Mouse (Mus musculus): Measurements from ENCODE around the gene Sppl3. TPM values are rescaled to one million over a fixed set of nuclear protein-coding genes. Genes with fewer than 3 reads are reported as not detected.
"Not testable (repeated sequence)": the region's sequence is repeated elsewhere in the genome, so short reads cannot be mapped to it uniquely, and the experiment has no call there.

The Sppl3 gene
- total RNA-seq, 2 experiments from 2014 or later: 104 to 106 TPM

- intact Hi-C loops (cut with DNase I): no loop called here
- DNase-seq (ENCODE audit: low spot score in 2 of 2): no peak
Observed at GRCm38 (mm10) chr5:115102231-115102630, 91.3 kb downstream of the Sppl3 start.

- DNase-seq (ENCODE audit: low spot score in 2 of 2); intact Hi-C loops (cut with DNase I): not testable (repeated sequence)
Observed at GRCm38 (mm10) chr5:115103253-115103652, 92.3 kb downstream of the Sppl3 start.

GRCm38 (mm10) chr5:115111156-115111555, 100.2 kb downstream of the Sppl3 start:
- intact Hi-C loops (cut with DNase I): no loop called here
- no peak for DNase-seq (ENCODE audit: low spot score in 2 of 2)

GRCm38 (mm10) chr5:115113244-115113643, 102.3 kb downstream of the Sppl3 start:
- intact Hi-C loops (cut with DNase I): no loop called here
- DNase-seq (ENCODE audit: low spot score in 2 of 2): no peak

- intact Hi-C loops (cut with DNase I): no loop called here
Observed at GRCm38 (mm10) chr5:115114501-115114900, 103.6 kb downstream of the Sppl3 start.

GRCm38 (mm10) chr5:115116426-115116825, 105.5 kb downstream of the Sppl3 start:
- intact Hi-C loops (cut with DNase I): no loop called here
- no peak for DNase-seq (ENCODE audit: low spot score in 2 of 2)

More at GRCm38 (mm10) chr5:115114501-115114900, 103.6 kb downstream of the Sppl3 start:
- no peak for DNase-seq (ENCODE audit: low spot score in 2 of 2)

GRCm38 (mm10) chr5:115117467-115117866, 106.5 kb downstream of the Sppl3 start:
- no peak for DNase-seq (ENCODE audit: low spot score in 2 of 2)
- intact Hi-C loops (cut with DNase I): no loop called here

GRCm38 (mm10) chr5:115118961-115119570, 108.1 kb downstream of the Sppl3 start, which contains the start of gene Acads:
Gene Acads, minus strand, starts transcription at chr5:115119346.
- DNase-seq (ENCODE audit: low spot score in 2 of 2): peak in 1 of 2 experiments; percentile 62
- intact Hi-C loops (cut with DNase I): no loop called here

GRCm38 (mm10) chr5:115120978-115121377, 110.0 kb downstream of the Sppl3 start:
- no peak for DNase-seq (ENCODE audit: low spot score in 2 of 2)
- intact Hi-C loops (cut with DNase I): no loop called here

GRCm38 (mm10) chr5:115124690-115125089, 113.8 kb downstream of the Sppl3 start:
- intact Hi-C loops (cut with DNase I): loop anchor here (5.0 kb wide), 2 partner anchors 38 to 113 kb away; partner anchors contain the start of gene Pop5
- DNase-seq (ENCODE audit: low spot score in 2 of 2): no peak

GRCm38 (mm10) chr5:115125211-115125871, 114.4 kb downstream of the Sppl3 start:
- intact Hi-C loops (cut with DNase I): loop anchor here (5.0 kb wide), 2 partner anchors 37 to 112 kb away; partner anchors contain the start of gene Pop5
- DNase-seq (ENCODE audit: low spot score in 2 of 2): peak; percentile 88 to 93

- intact Hi-C loops (cut with DNase I): loop anchor here (5.0 kb wide), 2 partner anchors 36 to 111 kb away; partner anchors contain the start of gene Pop5
- DNase-seq (ENCODE audit: low spot score in 2 of 2): no peak
Observed at GRCm38 (mm10) chr5:115126578-115127312, 115.8 kb downstream of the Sppl3 start.

GRCm38 (mm10) chr5:115127421-115128179, 116.7 kb downstream of the Sppl3 start:
- intact Hi-C loops (cut with DNase I): loop anchor here (5.0 kb wide), 2 partner anchors 35 to 110 kb away; partner anchors contain the start of gene Pop5
- no peak for DNase-seq (ENCODE audit: low spot score in 2 of 2)

GRCm38 (mm10) chr5:115129328-115129727, 118.4 kb downstream of the Sppl3 start:
- intact Hi-C loops (cut with DNase I): loop anchor here (5.0 kb wide), 2 partner anchors 33 to 108 kb away; partner anchors contain the start of gene Pop5
- DNase-seq (ENCODE audit: low spot score in 2 of 2): no peak

- DNase-seq (ENCODE audit: low spot score in 2 of 2): no peak
- intact Hi-C loops (cut with DNase I): no loop called here
Observed at GRCm38 (mm10) chr5:115132465-115132864, 121.5 kb downstream of the Sppl3 start.

GRCm38 (mm10) chr5:115133358-115134066, 122.6 kb downstream of the Sppl3 start:
- intact Hi-C loops (cut with DNase I): no loop called here
- no peak for DNase-seq (ENCODE audit: low spot score in 2 of 2)

GRCm38 (mm10) chr5:115134234-115135165, 123.6 kb downstream of the Sppl3 start, which contains the start of gene Unc119b:
Gene Unc119b, minus strand, starts transcription at chr5:115134975.
- intact Hi-C loops (cut with DNase I): no loop called here
- peak; percentile 77 to 86 for DNase-seq (ENCODE audit: low spot score in 2 of 2)

Measured in left cerebral cortex, postnatal 14 days (tissue).